In the genomic region with DNA sequence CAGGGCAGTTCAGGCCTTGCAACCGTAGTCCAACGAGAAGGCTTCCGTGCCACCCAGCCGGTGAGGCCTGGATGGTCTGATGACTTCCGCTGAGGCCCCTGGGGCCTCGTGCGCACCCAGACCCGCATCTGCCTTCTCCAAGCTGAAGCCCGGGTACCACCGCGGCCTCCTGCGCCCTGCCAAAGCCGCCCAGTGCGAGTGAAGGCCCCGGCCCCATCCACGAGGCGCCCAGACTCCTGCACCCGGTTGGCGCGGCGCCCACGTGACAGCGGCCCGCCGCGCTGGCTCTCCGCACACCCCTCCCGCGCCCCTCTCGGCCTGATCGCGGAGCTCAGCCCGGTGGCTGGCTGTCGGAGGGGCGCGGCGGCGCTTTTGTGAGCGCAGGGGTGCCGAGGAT, we compare ENCODE assay signal across 8 mouse cellular contexts. TPM values are rescaled to one million over a fixed set of nuclear protein-coding genes. Genes with fewer than 3 reads are reported as not detected.
DNase-seq lines count a peak whose midpoint lies in the region; ATAC-seq and TF ChIP-seq lines count a peak whose summit lies in the region.

No protein-coding gene starts in this region.

- DNase-seq in right cerebral cortex, adult 18-20 months, result peak; percentile 73
- no peak for DNase-seq in right cerebral cortex, postnatal 36 days (ENCODE audit: low spot score in 2 of 2)

- H3K27me3 ChIP-seq in erythroblast, embryonic 14.5 days (ENCODE audit: control insufficient read depth), result no peaks in the 10 kb centered on the region
- H3K27me3 ChIP-seq in forebrain, embryonic 16.5 days (replicated peaks; ENCODE audit: control insufficient read depth, insufficient read depth, low read length), result no peaks in the 10 kb centered on the region
- no peaks in the 10 kb centered on the region for H3K27me3 ChIP-seq in limb, embryonic 12.5 days

- H3K4me1 ChIP-seq in erythroblast, embryonic 14.5 days (ENCODE audit: control insufficient read depth), result peaks cover 53% of the 10 kb centered on the region
- peaks cover 35% of the 10 kb centered on the region for H3K4me1 ChIP-seq in forebrain, embryonic 16.5 days (replicated peaks; ENCODE audit: control insufficient read depth, insufficient read depth, low read length)
- peaks cover 34% of the 10 kb centered on the region for H3K4me1 ChIP-seq in limb, embryonic 12.5 days (replicated peaks)
- H3K4me1 ChIP-seq in olfactory bulb, adult 2 months (ENCODE audit: control insufficient read depth, insufficient read depth, low read length), result peaks cover 32% of the 10 kb centered on the region

- H3K4me2 ChIP-seq in forebrain, embryonic 16.5 days (ENCODE audit: low read length), result peak overlapping the region; percentile 68
- H3K4me2 ChIP-seq in limb, embryonic 12.5 days, result peak overlapping the region; percentile 97

- peaks cover 42% of the 10 kb centered on the region for H3K36me3 ChIP-seq in erythroblast, embryonic 14.5 days (ENCODE audit: control insufficient read depth)
- peaks cover 13% of the 10 kb centered on the region for H3K36me3 ChIP-seq in forebrain, embryonic 16.5 days (ENCODE audit: control insufficient read depth, insufficient read depth)
- H3K36me3 ChIP-seq in limb, embryonic 12.5 days, result peaks cover 44% of the 10 kb centered on the region

- no peak for ATAC-seq in erythroblast, adult 5-6 weeks (replicated peaks; ENCODE audit: low FRiP score, poor library complexity, severe bottlenecking)
- peak; percentile 49 for ATAC-seq in forebrain, embryonic 16.5 days
- ATAC-seq in limb, embryonic 12.5 days (ENCODE audit: insufficient number of reproducible peaks, insufficient read depth, low FRiP score, low TSS enrichment, low read depth), result peak; percentile 5; the same call in 1 of the 2 replicates
- no peak for ATAC-seq in monocyte, adult 5-6 weeks (replicated peaks; ENCODE audit: insufficient number of reproducible peaks, low FRiP score, low TSS enrichment, poor library complexity, severe bottlenecking)

- H3K4me3 ChIP-seq in erythroblast, embryonic 14.5 days (replicated peaks), result peak overlapping the region; percentile 82
- peak overlapping the region; percentile 50 for H3K4me3 ChIP-seq in forebrain, embryonic 16.5 days (replicated peaks; ENCODE audit: low read length)
- H3K4me3 ChIP-seq in limb, embryonic 12.5 days (replicated peaks), result peak overlapping the region; percentile 91
- peak overlapping the region; percentile 74 for H3K4me3 ChIP-seq in olfactory bulb, adult 2 months (ENCODE audit: insufficient read depth, low read depth, low read length)

- H3K27ac ChIP-seq in forebrain, embryonic 16.5 days (ENCODE audit: low read length), result peak overlapping the region; percentile 99
- H3K27ac ChIP-seq in limb, embryonic 12.5 days, result peak overlapping the region; percentile 99
- peak overlapping the region; percentile 90 for H3K27ac ChIP-seq in olfactory bulb, adult 2 months (ENCODE audit: insufficient read depth, low read depth, low read length)

- H3K9ac ChIP-seq in forebrain, embryonic 16.5 days (replicated peaks; ENCODE audit: low read depth, low read length), result peak overlapping the region; percentile 67
- H3K9ac ChIP-seq in limb, embryonic 12.5 days (replicated peaks), result peak overlapping the region; percentile 93

- TF ChIP-seq POLR2A in olfactory bulb, adult 2 months (IDR thresholded peaks at IDR 0.05; ENCODE audit: insufficient read depth, low read depth, low read length), result no peak

- no peak for TF ChIP-seq CTCF in olfactory bulb, adult 2 months (IDR thresholded peaks at IDR 0.05; ENCODE audit: insufficient read depth, low read depth, low read length)

- WGBS in forebrain, embryonic 16.5 days, result 0% methylated on average over 40 of the region's 40 CpGs
- WGBS in limb, embryonic 12.5 days, result under 1% methylated on average over 40 of the region's 40 CpGs
- under 1% methylated on average over 40 of the region's 40 CpGs for WGBS in olfactory bulb, adult 2 months

- no peaks in the 10 kb centered on the region for H3K9me3 ChIP-seq in erythroblast, embryonic 14.5 days (ENCODE audit: control insufficient read depth, low read length)
- H3K9me3 ChIP-seq in forebrain, embryonic 16.5 days (ENCODE audit: control insufficient read depth, low read length), result no peaks in the 10 kb centered on the region
- no peaks in the 10 kb centered on the region for H3K9me3 ChIP-seq in limb, embryonic 12.5 days

RNA-seq across cellular contexts. Expression of a gene that starts 0.8 kb away (rescaled TPM):
- polyA plus RNA-seq in erythroblast, embryonic 14.5 days (2012), result 4.6 and 5.0 TPM in 2 replicates
- total RNA-seq in erythroblast, adult 5-6 weeks (2015; ENCODE audit: low replicate concordance), result 6.5 and 7.9 TPM in 2 replicates
- total RNA-seq in erythroblast, adult 5-6 weeks (2017; ENCODE audit: low replicate concordance), result 2.6 TPM in 2 replicates
- polyA plus RNA-seq in forebrain, embryonic 16.5 days (2015; fragmentation: Nextera tagmentation; extraction: Ambion mirVana), result 92.0 and 97.4 TPM in 2 replicates
- 70.3 and 79.1 TPM in 2 replicates for polyA plus RNA-seq in limb, embryonic 12.5 days (2016; fragmentation: Nextera tagmentation; extraction: Ambion mirVana)
- not detected in 2 replicates for polyA plus RNA-seq in olfactory bulb, adult 2 months (2012; ENCODE audit: insufficient read depth, insufficient read length, low replicate concordance, missing spikeins)
- total RNA-seq in monocyte, adult 5-6 weeks (2017), result 13.2 to 26.4 TPM (median 13.5 TPM) in 3 replicates

RNA-seq across cellular contexts. Expression of a gene that starts 27.3 kb away (rescaled TPM):
- 14.2 and 21.1 TPM in 2 replicates for polyA plus RNA-seq in erythroblast, embryonic 14.5 days (2012)
- total RNA-seq in erythroblast, adult 5-6 weeks (2015; ENCODE audit: low replicate concordance), result 10.0 and 12.5 TPM in 2 replicates
- total RNA-seq in erythroblast, adult 5-6 weeks (2017; ENCODE audit: low replicate concordance), result 6.4 and 8.5 TPM in 2 replicates
- polyA plus RNA-seq in forebrain, embryonic 16.5 days (2015; fragmentation: Nextera tagmentation; extraction: Ambion mirVana), result 53.4 and 56.9 TPM in 2 replicates
- polyA plus RNA-seq in limb, embryonic 12.5 days (2016; fragmentation: Nextera tagmentation; extraction: Ambion mirVana), result 73.4 and 77.6 TPM in 2 replicates
- polyA plus RNA-seq in olfactory bulb, adult 2 months (2012; ENCODE audit: insufficient read depth, insufficient read length, low replicate concordance, missing spikeins), result not detected in 2 replicates
- total RNA-seq in monocyte, adult 5-6 weeks (2017), result 25.1 to 42.4 TPM (median 31.8 TPM) in 3 replicates

RNA-seq across cellular contexts. Expression of a gene that starts 39.5 kb away (rescaled TPM):
- polyA plus RNA-seq in erythroblast, embryonic 14.5 days (2012), result 2.4 and 3.1 TPM in 2 replicates
- total RNA-seq in erythroblast, adult 5-6 weeks (2015; ENCODE audit: low replicate concordance), result 22.8 and 28.4 TPM in 2 replicates
- total RNA-seq in erythroblast, adult 5-6 weeks (2017; ENCODE audit: low replicate concordance), result 16.2 and 18.1 TPM in 2 replicates
- polyA plus RNA-seq in forebrain, embryonic 16.5 days (2015; fragmentation: Nextera tagmentation; extraction: Ambion mirVana), result 287 and 305 TPM in 2 replicates
- 233 and 242 TPM in 2 replicates for polyA plus RNA-seq in limb, embryonic 12.5 days (2016; fragmentation: Nextera tagmentation; extraction: Ambion mirVana)
- polyA plus RNA-seq in olfactory bulb, adult 2 months (2012; ENCODE audit: insufficient read depth, insufficient read length, low replicate concordance, missing spikeins), result not detected in 2 replicates
- total RNA-seq in monocyte, adult 5-6 weeks (2017), result 55.0 to 59.6 TPM (median 55.7 TPM) in 3 replicates

RNA-seq across cellular contexts. Expression of a gene that starts 39.5 kb away (rescaled TPM):
- polyA plus RNA-seq in erythroblast, embryonic 14.5 days (2012), result 3.1 and 4.6 TPM in 2 replicates
- 0.58 and 5.0 TPM in 2 replicates for total RNA-seq in erythroblast, adult 5-6 weeks (2015; ENCODE audit: low replicate concordance)
- total RNA-seq in erythroblast, adult 5-6 weeks (2017; ENCODE audit: low replicate concordance), result 0.60 and 1.3 TPM in 2 replicates
- 95.2 and 119 TPM in 2 replicates for polyA plus RNA-seq in forebrain, embryonic 16.5 days (2015; fragmentation: Nextera tagmentation; extraction: Ambion mirVana)
- 36.2 and 42.1 TPM in 2 replicates for polyA plus RNA-seq in limb, embryonic 12.5 days (2016; fragmentation: Nextera tagmentation; extraction: Ambion mirVana)
- polyA plus RNA-seq in olfactory bulb, adult 2 months (2012; ENCODE audit: insufficient read depth, insufficient read length, low replicate concordance, missing spikeins), result not detected in 2 replicates
- 1.0 to 3.9 TPM (median 1.2 TPM) in 3 replicates for total RNA-seq in monocyte, adult 5-6 weeks (2017)

Comparison
In these comparisons a context has a peak if more than half of its experiments do, and no peak if none do; other contexts are left out.
1. ATAC-seq: peak in forebrain, embryonic 16.5 days (single experiment) and limb, embryonic 12.5 days (single experiment); none in erythroblast, adult 5-6 weeks (single experiment) and monocyte, adult 5-6 weeks (single experiment).
2. RNA of a gene that starts 27.3 kb away (polyA plus RNA-seq): 73.4 to 77.6 TPM in limb, embryonic 12.5 days, 53.4 to 56.9 TPM in forebrain, embryonic 16.5 days and 14.2 to 21.1 TPM in erythroblast, embryonic 14.5 days; not detected in olfactory bulb, adult 2 months; every median in the first group is over 10 times any median in the second.
3. RNA of a gene that starts 39.5 kb away (polyA plus RNA-seq): 287 to 305 TPM in forebrain, embryonic 16.5 days and 233 to 242 TPM in limb, embryonic 12.5 days; 2.4 to 3.1 TPM in erythroblast, embryonic 14.5 days and not detected in olfactory bulb, adult 2 months; every median in the first group is over 10 times any median in the second.
4. Peak in every context shown above with its lines, with median percentiles within 50 percentile points of each other: H3K4me3 ChIP-seq and H3K27ac ChIP-seq.